Mouse (Mus musculus) bone marrow, adult 2 months (tissue): ENCODE data around the gene Metap1d. TPM values are rescaled to one million over a fixed set of nuclear protein-coding genes. Genes with fewer than 3 reads are reported as not detected.

Source experiments
- H3K27ac ChIP-seq: fragments of 200-500 bp; 2 replicates; pipeline ENCODE4 v1.5.1; 2012; ENCODE audit warnings: low read depth, mild to moderate bottlenecking, control low read depth, inconsistent platforms, low read length; ENCODE audit not compliant: control insufficient read depth, poor library complexity, insufficient read depth
- H3K4me1 ChIP-seq: fragments of 200-500 bp; 2 replicates; pipeline ENCODE4 v1.6.1; 2011; ENCODE audit warnings: low read length; ENCODE audit not compliant: control insufficient read depth, insufficient read depth
- H3K4me3 ChIP-seq: fragments of 200-500 bp; replicated peaks from 2 replicates; pipeline ENCODE3; 2011; ENCODE audit warnings: mild to moderate bottlenecking, low read depth, low read length, control low read depth; ENCODE audit not compliant: control insufficient read depth
- CTCF ChIP-seq: fragments of 200-500 bp; IDR thresholded peaks from 2 replicates; pipeline ENCODE4 v1.5.1; 2011; ENCODE audit warnings: low read length, control low read depth; ENCODE audit not compliant: control insufficient read depth, insufficient read depth
- POLR2A ChIP-seq: fragments of 200-500 bp; IDR thresholded peaks from 2 replicates; pipeline ENCODE4 v1.6.1; 2011; ENCODE audit warnings: low read depth, mild to moderate bottlenecking, control low read depth, low read length, borderline replicate concordance; ENCODE audit not compliant: control insufficient read depth
- WGBS: fragments of 180-500 bp; shearing (Covaris S2); methylation state at CpG from one replicate; pipeline ENCODE4 v1.1.7; 2018; 5-methylcytosine and 5-hydroxymethylcytosine counted together
- polyA plus RNA-seq: library from polyadenylated mRNA; stranded (reverse); fragments of >200 nt; gene quantifications from 2 replicates; pipeline ENCODE4 v1.2.4, GENCODE M21; 2011; ENCODE audit warnings: low replicate concordance; ENCODE audit not compliant: missing spikeins, insufficient read depth, insufficient read length

Gene Metap1d
- polyA plus RNA-seq, 1 experiment = 36.8 TPM

GRCm38 (mm10) chr2:71542816-71543301 is 89.8 kb downstream of the Metap1d start:
- Histone ChIP-seq H3K4me1 (no peaks in the 10 kb centered on the region; the same call in none of the 2 replicates), H3K27ac (no peak overlapping the region), H3K4me3 (no peak overlapping the region)
- no peak for TF ChIP-seq CTCF
- no peak for TF ChIP-seq POLR2A
- 3% methylated on average over 29 of the region's 30 CpGs for WGBS

- WGBS = 9% methylated on average over 9 of the region's 9 CpGs
- H3K4me1 ChIP-seq = no peaks in the 10 kb centered on the region; the same call in none of the 2 replicates
- TF ChIP-seq POLR2A = no peak
- TF ChIP-seq CTCF = no peak
- no peak overlapping the region for H3K27ac ChIP-seq
- no peak overlapping the region for H3K4me3 ChIP-seq
These were observed 90.5 kb downstream of the Metap1d start for GRCm38 (mm10) chr2:71543531-71543930.

GRCm38 (mm10) chr2:71543948-71544347 is 90.9 kb downstream of the Metap1d start:
- 9% methylated on average over 20 of the region's 20 CpGs for WGBS
- TF ChIP-seq POLR2A (no peak), CTCF (no peak)
- H3K4me3 ChIP-seq = no peak overlapping the region
- no peaks in the 10 kb centered on the region; the same call in none of the 2 replicates for H3K4me1 ChIP-seq
- H3K27ac ChIP-seq = no peak overlapping the region

- H3K27ac ChIP-seq = no peak overlapping the region
- TF ChIP-seq CTCF = no peak
- no peak for TF ChIP-seq POLR2A
- H3K4me1 ChIP-seq = no peaks in the 10 kb centered on the region; the same call in none of the 2 replicates
- H3K4me3 ChIP-seq = no peak overlapping the region
- WGBS = 5% methylated on average over 61 of the region's 61 CpGs
These were observed 91.6 kb downstream of the Metap1d start for GRCm38 (mm10) chr2:71544391-71545285.

- TF ChIP-seq POLR2A (no peak), CTCF (no peak)
- no peak overlapping the region for H3K4me3 ChIP-seq
- WGBS = 3% methylated on average over 32 of the region's 32 CpGs
- H3K4me1 ChIP-seq = no peaks in the 10 kb centered on the region; the same call in none of the 2 replicates
- no peak overlapping the region for H3K27ac ChIP-seq
These were observed 92.4 kb downstream of the Metap1d start for GRCm38 (mm10) chr2:71545401-71545881.

GRCm38 (mm10) chr2:71545882-71546639 is 93.0 kb downstream of the Metap1d start:
- Histone ChIP-seq H3K4me1 (no peaks in the 10 kb centered on the region; the same call in none of the 2 replicates), H3K4me3 (no peak overlapping the region), H3K27ac (no peak overlapping the region; the same call in 1 of the 2 replicates)
- TF ChIP-seq CTCF (no peak), POLR2A (no peak)
- 1% methylated on average over 59 of the region's 59 CpGs for WGBS

GRCm38 (mm10) chr2:71546640-71547071 is 93.6 kb downstream of the Metap1d start, which contains the start of gene Dlx2:
Gene Dlx2 (minus strand): TSS chr2:71546754.
- no peak within 1 kb of the TSS; the same call in 1 of the 2 replicates for H3K27ac ChIP-seq
- 1% methylated on average over 37 of the region's 37 CpGs for WGBS
- H3K4me1 ChIP-seq = no peaks in the 10 kb centered on the region; the same call in none of the 2 replicates
- no peak within 1 kb of the TSS for H3K4me3 ChIP-seq
- TF ChIP-seq POLR2A (no peak), CTCF (no peak)
